Mouse (Mus musculus): ENCODE data around the gene Pigq.

- TF ChIP-seq FLI1 (IDR thresholded peaks at IDR 0.05; ENCODE audit: low read length) (no peak), GATA1 (IDR thresholded peaks at IDR 0.05; ENCODE audit: borderline replicate concordance, low read length) (no peak)
Observed at GRCm38 (mm10) chr17:25942597-25943151, 2.1 kb downstream of the Pigq start.

Measured in megakaryocyte, embryonic 14.5 days (primary cell).